Mouse (Mus musculus): ENCODE results near the gene Hnrnpul1.

GRCm38 (mm10) chr7:25785752-25786151 is 31.2 kb upstream of the Hnrnpul1 start:
- TF ChIP-seq ZC3H11A (IDR thresholded peaks at IDR 0.05; ENCODE audit: borderline replicate concordance, low read depth, low read length), result no peak
- TF ChIP-seq ZNF384 (IDR thresholded peaks at IDR 0.05; ENCODE audit: low read depth, low read length), result no peak

Measured in ES-E14 (cell line).